Mouse (Mus musculus) intestine, embryonic 16.5 days (tissue): ENCODE measurements around the gene Sumo2. TPM values are rescaled to one million over a fixed set of nuclear protein-coding genes. Genes with fewer than 3 reads are reported as not detected.

Source experiments
- ATAC-seq: fragments of 200-750 bp; cut with Nextera tagmentation; 2 replicates; pipeline ENCODE4 v1.8.0; 2017; ENCODE audit warnings: moderate TSS enrichment, moderate library complexity
- H3K27ac ChIP-seq: fragments of 300-500 bp; sonication (generic); 2 replicates; pipeline ENCODE4 v1.5.1; 2014; ENCODE audit warnings: mild to moderate bottlenecking, low read length
- H3K27me3 ChIP-seq: fragments of 300-500 bp; sonication (generic); replicated peaks from 2 replicates; pipeline ENCODE4 v1.6.1; 2014; ENCODE audit warnings: low read length, control low read depth, mixed read lengths; ENCODE audit not compliant: control insufficient read depth, insufficient read depth
- H3K36me3 ChIP-seq: fragments of 300-500 bp; sonication (generic); 2 replicates; pipeline ENCODE4 v1.6.1; 2014; ENCODE audit warnings: low read length, control low read depth; ENCODE audit not compliant: control insufficient read depth, insufficient read depth
- H3K4me1 ChIP-seq: fragments of 300-500 bp; sonication (generic); 2 replicates; pipeline ENCODE4 v1.6.1; 2014; ENCODE audit warnings: low read length, control low read depth, mixed read lengths; ENCODE audit not compliant: control insufficient read depth, insufficient read depth
- H3K4me2 ChIP-seq: fragments of 300-500 bp; sonication (generic); 2 replicates; pipeline ENCODE4 v1.6.1; 2014; ENCODE audit warnings: low read depth, low read length, control low read depth
- H3K4me3 ChIP-seq: fragments of 300-500 bp; sonication (generic); 2 replicates; pipeline ENCODE4 v1.5.1; 2014; ENCODE audit warnings: mild to moderate bottlenecking, low read length
- H3K9ac ChIP-seq: fragments of 300-500 bp; sonication (generic); 2 replicates; pipeline ENCODE4 v1.6.1; 2014; ENCODE audit warnings: low read depth, low read length
- H3K9me3 ChIP-seq: fragments of 300-500 bp; sonication (generic); 2 replicates; pipeline ENCODE4 v1.6.1; 2016; ENCODE audit warnings: low read length, control low read depth; ENCODE audit not compliant: control insufficient read depth
- WGBS: fragments of 180-500 bp; shearing (Covaris S2); extraction: QIAGEN DNeasy Blood & Tissue Kit; methylation state at CpG from one replicate; pipeline ENCODE4 v1.1.7; 2014; 5-methylcytosine and 5-hydroxymethylcytosine counted together
- polyA plus RNA-seq: library from polyadenylated mRNA; unstranded; fragments of >200 nt; fragmentation: Nextera tagmentation; extraction: Ambion mirVana; gene quantifications from 2 replicates; pipeline ENCODE4 v1.2.1, GENCODE M21; 2015

Gene Sumo2
- polyA plus RNA-seq, 1 experiment from 2014 or later, result 669 TPM

- H3K27ac ChIP-seq, result no peak overlapping the region
- peaks cover 4% of the 10 kb centered on the region; the same call in 1 of the 2 replicates for H3K36me3 ChIP-seq
- no peak overlapping the region for H3K4me3 ChIP-seq
- H3K27me3 ChIP-seq, result no peaks in the 10 kb centered on the region
- H3K9me3 ChIP-seq, result no peaks in the 10 kb centered on the region
- no peak overlapping the region for H3K4me2 ChIP-seq
- WGBS, result 89% methylated on average over 2 of the region's 2 CpGs
- no peaks in the 10 kb centered on the region for H3K4me1 ChIP-seq
- ATAC-seq, result no peak
- H3K9ac ChIP-seq, result no peak overlapping the region
These were observed 13.8 kb downstream of the Sumo2 start for GRCm38 (mm10) chr11:115522238-115522637.

GRCm38 (mm10) chr11:115521080-115521479 is 15.0 kb downstream of the Sumo2 start:
- no peak for ATAC-seq
- no peak overlapping the region for H3K9ac ChIP-seq
- no peak overlapping the region for H3K4me3 ChIP-seq
- no peak overlapping the region for H3K4me2 ChIP-seq
- 79% methylated on average over 4 of the region's 4 CpGs for WGBS
- H3K27me3 ChIP-seq, result no peaks in the 10 kb centered on the region
- no peak overlapping the region for H3K27ac ChIP-seq
- H3K9me3 ChIP-seq, result no peaks in the 10 kb centered on the region
- no peaks in the 10 kb centered on the region for H3K4me1 ChIP-seq
- H3K36me3 ChIP-seq, result peaks cover 4% of the 10 kb centered on the region; the same call in 1 of the 2 replicates

GRCm38 (mm10) chr11:115520218-115520617 is 15.9 kb downstream of the Sumo2 start:
- no peaks in the 10 kb centered on the region for H3K27me3 ChIP-seq
- no peak for ATAC-seq
- WGBS, result 80% methylated on average over 2 of the region's 2 CpGs

GRCm38 (mm10) chr11:115519581-115519980 is 16.5 kb downstream of the Sumo2 start:
- no peak for ATAC-seq
- H3K9me3 ChIP-seq, result no peaks in the 10 kb centered on the region
- H3K4me1 ChIP-seq, result no peaks in the 10 kb centered on the region
- H3K4me2 ChIP-seq, result no peak overlapping the region
- no peak overlapping the region for H3K4me3 ChIP-seq
- H3K27ac ChIP-seq, result no peak overlapping the region
- H3K9ac ChIP-seq, result no peak overlapping the region
- no peaks in the 10 kb centered on the region for H3K27me3 ChIP-seq
- 81% methylated on average over 3 of the region's 3 CpGs for whole genome bisulfite sequencing
- peaks cover 4% of the 10 kb centered on the region; the same call in 1 of the 2 replicates for H3K36me3 ChIP-seq

More at GRCm38 (mm10) chr11:115520218-115520617, 15.9 kb downstream of the Sumo2 start:
- Histone ChIP-seq H3K9ac (no peak overlapping the region), H3K9me3 (no peaks in the 10 kb centered on the region), H3K4me2 (no peak overlapping the region), H3K36me3 (peaks cover 4% of the 10 kb centered on the region; the same call in 1 of the 2 replicates), H3K4me3 (no peak overlapping the region), H3K27ac (no peak overlapping the region), H3K4me1 (no peaks in the 10 kb centered on the region)

- no peak overlapping the region for H3K27ac ChIP-seq
- H3K4me2 ChIP-seq, result no peak overlapping the region
- H3K36me3 ChIP-seq, result peaks cover 4% of the 10 kb centered on the region; the same call in 1 of the 2 replicates
- no peaks in the 10 kb centered on the region for H3K9me3 ChIP-seq
- H3K4me3 ChIP-seq, result no peak overlapping the region
- 68% methylated on average over 9 of the region's 9 CpGs for WGBS
- H3K4me1 ChIP-seq, result no peaks in the 10 kb centered on the region
- H3K27me3 ChIP-seq, result no peaks in the 10 kb centered on the region
- H3K9ac ChIP-seq, result no peak overlapping the region
- ATAC-seq, result no peak
These were observed 17.4 kb downstream of the Sumo2 start for GRCm38 (mm10) chr11:115518693-115519092.

- Histone ChIP-seq H3K27me3 (no peaks in the 10 kb centered on the region), H3K4me2 (no peak overlapping the region), H3K4me3 (no peak overlapping the region), H3K9ac (no peak overlapping the region), H3K4me1 (peaks cover 8% of the 10 kb centered on the region), H3K27ac (no peak overlapping the region), H3K9me3 (no peaks in the 10 kb centered on the region), H3K36me3 (no peaks in the 10 kb centered on the region)
- ATAC-seq, result no peak
- 79% methylated on average over 5 of the region's 5 CpGs for WGBS
These were observed 19.1 kb downstream of the Sumo2 start for GRCm38 (mm10) chr11:115516942-115517341.

GRCm38 (mm10) chr11:115515021-115515420 is 21.1 kb downstream of the Sumo2 start:
- ATAC-seq, result no peak
- WGBS, result 65% methylated on average over 6 of the region's 6 CpGs
- Histone ChIP-seq H3K9me3 (no peaks in the 10 kb centered on the region), H3K4me3 (no peak overlapping the region), H3K27me3 (no peaks in the 10 kb centered on the region), H3K27ac (no peak overlapping the region), H3K9ac (no peak overlapping the region), H3K4me2 (no peak overlapping the region), H3K4me1 (peaks cover 27% of the 10 kb centered on the region), H3K36me3 (no peaks in the 10 kb centered on the region)

- Histone ChIP-seq H3K36me3 (no peaks in the 10 kb centered on the region), H3K9ac (peak within 1 kb of the TSS; percentile 98), H3K9me3 (no peaks in the 10 kb centered on the region), H3K4me2 (peak within 1 kb of the TSS; percentile 52), H3K27me3 (no peaks in the 10 kb centered on the region), H3K4me1 (peaks cover 31% of the 10 kb centered on the region), H3K4me3 (peak within 1 kb of the TSS; percentile 98), H3K27ac (peak within 1 kb of the TSS; percentile 85)
- ATAC-seq, result peak; percentile 92
- WGBS, result under 1% methylated on average over 24 of the region's 24 CpGs
These were observed 21.8 kb downstream of the Sumo2 start, which contains the start of gene Jpt1 for GRCm38 (mm10) chr11:115514238-115514663. Gene Jpt1 (minus strand): TSS chr11:115514387.

- H3K4me3 ChIP-seq, result peak overlapping the region; percentile 98
- no peaks in the 10 kb centered on the region for H3K9me3 ChIP-seq
- no peaks in the 10 kb centered on the region for H3K27me3 ChIP-seq
- peak overlapping the region; percentile 98 for H3K9ac ChIP-seq
- H3K4me2 ChIP-seq, result peak overlapping the region; percentile 52
- peak overlapping the region; percentile 85 for H3K27ac ChIP-seq
- no peaks in the 10 kb centered on the region for H3K36me3 ChIP-seq
- ATAC-seq, result peak; percentile 70
- under 1% methylated on average over 57 of the region's 57 CpGs for WGBS
- H3K4me1 ChIP-seq, result peaks cover 36% of the 10 kb centered on the region
These were observed 22.5 kb downstream of the Sumo2 start for GRCm38 (mm10) chr11:115513271-115514237.
